Comparison of ENCODE assay signal across 12 mouse cellular contexts in genomic region chr9:23041537-23042472, GRCm38 (mm10).
DNase-seq lines count a peak whose midpoint lies in the region; ATAC-seq and TF ChIP-seq lines count a peak whose summit lies in the region.
"Had no signal": no experiment of that assay in that cellular context is flagged by ENCODE, and none has a peak within 500 bp of the region (broad histone marks: within the 10 kb centered on the region; RNA-seq: fewer than 3 reads in every experiment).

No protein-coding gene starts in this region.

- 39% methylated on average over 22 of the region's 22 CpGs for WGBS in lung, embryonic 15.5 days
- WGBS in intestine, embryonic 15.5 days, result 37% methylated on average over 22 of the region's 22 CpGs
- WGBS in stomach, embryonic 14.5 days, result 35% methylated on average over 22 of the region's 22 CpGs

- no peak overlapping the region for H3K9ac ChIP-seq in lung, embryonic 15.5 days
- H3K9ac ChIP-seq in intestine, embryonic 15.5 days, result no peak overlapping the region
- no peak overlapping the region for H3K9ac ChIP-seq in stomach, embryonic 14.5 days (replicated peaks; ENCODE audit: low read depth, low read length)
- H3K9ac ChIP-seq: liver, embryonic 14.5 days; midbrain, embryonic 13.5 days had no signal

- H3K9me3 ChIP-seq in lung, embryonic 15.5 days, result no peaks in the 10 kb centered on the region
- no peaks in the 10 kb centered on the region for H3K9me3 ChIP-seq in intestine, embryonic 15.5 days
- no peaks in the 10 kb centered on the region for H3K9me3 ChIP-seq in stomach, embryonic 14.5 days (ENCODE audit: control insufficient read depth, low read depth, low read length)
- H3K9me3 ChIP-seq: midbrain, embryonic 13.5 days had no signal

- peaks cover 26% of the 10 kb centered on the region for H3K4me1 ChIP-seq in lung, embryonic 15.5 days
- peaks cover 14% of the 10 kb centered on the region for H3K4me1 ChIP-seq in intestine, embryonic 15.5 days (replicated peaks)
- H3K4me1 ChIP-seq in stomach, embryonic 14.5 days (ENCODE audit: control insufficient read depth, insufficient read depth, low read length), result peaks cover 3% of the 10 kb centered on the region; the same call in 1 of the 2 replicates

- TF ChIP-seq CTCF in layer of hippocampus, adult 2 months (conservative IDR thresholded peaks at IDR 0.05), result no peak

- ATAC-seq in lung, embryonic 15.5 days (ENCODE audit: borderline replicate concordance, extremely low read depth, low FRiP score, low TSS enrichment), result peak; percentile 47
- peak; percentile 60; the same call in 1 of the 2 replicates for ATAC-seq in intestine, embryonic 15.5 days
- 0 out of 2 replicates have a peak, but pooled peaks have one; percentile 42 for ATAC-seq in stomach, embryonic 14.5 days (ENCODE audit: insufficient number of reproducible peaks, insufficient read depth, low FRiP score, low read depth)
- ATAC-seq: midbrain, embryonic 13.5 days had no signal

- no peaks in the 10 kb centered on the region for H3K27me3 ChIP-seq in lung, embryonic 15.5 days
- H3K27me3 ChIP-seq in intestine, embryonic 15.5 days (replicated peaks), result no peaks in the 10 kb centered on the region
- no peaks in the 10 kb centered on the region for H3K27me3 ChIP-seq in stomach, embryonic 14.5 days (ENCODE audit: control insufficient read depth, insufficient read depth, low read length)

- no peak overlapping the region; the same call in 1 of the 2 replicates for H3K4me2 ChIP-seq in lung, embryonic 15.5 days
- H3K4me2 ChIP-seq in intestine, embryonic 15.5 days (replicated peaks), result no peak overlapping the region
- no peak overlapping the region for H3K4me2 ChIP-seq in stomach, embryonic 14.5 days (replicated peaks; ENCODE audit: low read depth, low read length)
- H3K4me2 ChIP-seq: midbrain, embryonic 13.5 days had no signal

- H3K27ac ChIP-seq in lung, embryonic 15.5 days, result peak overlapping the region; percentile 63
- 0 out of 2 replicates have a peak overlapping the region, but pooled peaks have one; percentile 44 for H3K27ac ChIP-seq in intestine, embryonic 15.5 days
- H3K27ac ChIP-seq in stomach, embryonic 14.5 days (ENCODE audit: low read length), result no peak overlapping the region
- H3K27ac ChIP-seq in layer of hippocampus, adult 2 months, result no peak overlapping the region
- H3K27ac ChIP-seq: left cerebral cortex, adult 2 months; liver, embryonic 14.5 days; midbrain, embryonic 13.5 days had no signal

- peak; percentile 20 for DNase-seq in embryo, embryonic 10 days (ENCODE audit: low spot score)
- DNase-seq in embryo, embryonic 9.5 days (ENCODE audit: extremely low spot score), result no peak
- DNase-seq in lung, postnatal 25 days (ENCODE audit: low spot score), result no peak
- DNase-seq in layer of hippocampus, adult 2 months (ENCODE audit: low spot score in 2 of 2), result no peak
- DNase-seq in spleen, adult 12 weeks (ENCODE audit: low spot score), result no peak
- DNase-seq: right cerebral cortex, adult 18-20 months had no signal

- H3K4me3 ChIP-seq in lung, embryonic 15.5 days, result no peak overlapping the region
- H3K4me3 ChIP-seq in intestine, embryonic 15.5 days (replicated peaks), result no peak overlapping the region
- H3K4me3 ChIP-seq in stomach, embryonic 14.5 days (ENCODE audit: low read depth, low read length), result no peak overlapping the region
- H3K4me3 ChIP-seq in layer of hippocampus, adult 2 months, result no peak overlapping the region
- H3K4me3 ChIP-seq: left cerebral cortex, adult 2 months; midbrain, embryonic 13.5 days had no signal

- H3K36me3 ChIP-seq in lung, embryonic 15.5 days, result no peaks in the 10 kb centered on the region
- H3K36me3 ChIP-seq in intestine, embryonic 15.5 days, result no peaks in the 10 kb centered on the region
- no peaks in the 10 kb centered on the region for H3K36me3 ChIP-seq in stomach, embryonic 14.5 days (ENCODE audit: control insufficient read depth, insufficient read depth, low read length)
- H3K36me3 ChIP-seq: midbrain, embryonic 13.5 days had no signal

Comparison
In these comparisons a context has a peak if more than half of its experiments do, and no peak if none do; other contexts are left out.
1. H3K27ac ChIP-seq: peak in lung, embryonic 15.5 days (single experiment) and intestine, embryonic 15.5 days (single experiment); none in stomach, embryonic 14.5 days (single experiment) and layer of hippocampus, adult 2 months (single experiment).
2. Peak in every context shown above with its lines, with median percentiles within 50 percentile points of each other: ATAC-seq.